Mouse (Mus musculus) left cerebral cortex, postnatal 4 days (tissue): ENCODE data around the gene Zfp280b. TPM values are rescaled to one million over a fixed set of nuclear protein-coding genes. Genes with fewer than 3 reads are reported as not detected.
"Not testable (repeated sequence)": the region's sequence is repeated elsewhere in the genome, so short reads cannot be mapped to it uniquely, and the experiment has no call there.

Source experiments
- DNase-seq: peaks from one replicate; pipeline ENCODE4 v3.0.0-alpha.2; 2022
- intact Hi-C: fragments of 180-260 bp; cut with DNase I; formaldehyde crosslinking; loops from one replicate; pipeline ENCODE4 v1.15.1; 2025
- total RNA-seq, 2 experiments: library from RNA; stranded (reverse); gene quantifications; 2 replicates each; pipeline ENCODE4 v1.2.3; 2021

Gene Zfp280b
- total RNA-seq, 2 experiments from 2014 or later: 10.3 to 11.4 TPM

GRCm38 (mm10) chr10:76029276-76029675 lies 3.2 kb upstream of the Zfp280b start:
- intact Hi-C loops: no loop called here
- no peak for DNase-seq

GRCm38 (mm10) chr10:76030496-76030895 lies 2.0 kb upstream of the Zfp280b start:
- DNase-seq: no peak
- intact Hi-C loops: loop anchor here (10.0 kb wide), 1 partner anchor 174 kb away; no protein-coding TSS in a partner anchor

- DNase-seq: no peak
- intact Hi-C loops: loop anchor here (10.0 kb wide), 1 partner anchor 173 kb away; no protein-coding TSS in a partner anchor
Observed at GRCm38 (mm10) chr10:76031511-76032401, 694 bp upstream of the Zfp280b start.

- intact Hi-C loops: loop anchor here (10.0 kb wide), 1 partner anchor 172 kb away; no protein-coding TSS in a partner anchor
- DNase-seq: no peak
Observed at GRCm38 (mm10) chr10:76033119-76033455, 637 bp downstream of the Zfp280b start.

- intact Hi-C loops: loop anchor here (10.0 kb wide), 1 partner anchor 171 kb away; no protein-coding TSS in a partner anchor
- DNase-seq: no peak
Observed at GRCm38 (mm10) chr10:76034001-76034600, 1.7 kb downstream of the Zfp280b start.

GRCm38 (mm10) chr10:76035277-76035676 lies 2.8 kb downstream of the Zfp280b start:
- intact Hi-C loops: loop anchor here (10.0 kb wide), 1 partner anchor 170 kb away; no protein-coding TSS in a partner anchor

GRCm38 (mm10) chr10:76036962-76037361 lies 4.5 kb downstream of the Zfp280b start:
- DNase-seq: no peak
- intact Hi-C loops: loop anchor here (10.0 kb wide), 1 partner anchor 168 kb away; no protein-coding TSS in a partner anchor

More at GRCm38 (mm10) chr10:76035277-76035676, 2.8 kb downstream of the Zfp280b start:
- no peak for DNase-seq

- no peak for DNase-seq
- intact Hi-C loops: no loop called here
Observed at GRCm38 (mm10) chr10:76045343-76045742, 12.9 kb downstream of the Zfp280b start.

GRCm38 (mm10) chr10:76046754-76047153 lies 14.3 kb downstream of the Zfp280b start:
- no peak for DNase-seq
- intact Hi-C loops: no loop called here

GRCm38 (mm10) chr10:76047182-76047869 lies 14.9 kb downstream of the Zfp280b start:
- DNase-seq: no peak
- intact Hi-C loops: no loop called here

GRCm38 (mm10) chr10:76048967-76049366 lies 16.5 kb downstream of the Zfp280b start:
- intact Hi-C loops: no loop called here
- DNase-seq: no peak

GRCm38 (mm10) chr10:76051860-76052259 lies 19.4 kb downstream of the Zfp280b start:
- intact Hi-C loops: no loop called here
- no peak for DNase-seq

GRCm38 (mm10) chr10:76062439-76062838 lies 30.0 kb downstream of the Zfp280b start:
- no peak for DNase-seq
- intact Hi-C loops: no loop called here

- DNase-seq: no peak
- intact Hi-C loops: no loop called here
Observed at GRCm38 (mm10) chr10:76067674-76068613, 35.5 kb downstream of the Zfp280b start.

GRCm38 (mm10) chr10:76072080-76072479 lies 39.6 kb downstream of the Zfp280b start:
- intact Hi-C loops, DNase-seq: not testable (repeated sequence)

- DNase-seq, intact Hi-C loops: not testable (repeated sequence)
Observed at GRCm38 (mm10) chr10:76077008-76077407, 44.6 kb downstream of the Zfp280b start.
